In the genomic region with DNA sequence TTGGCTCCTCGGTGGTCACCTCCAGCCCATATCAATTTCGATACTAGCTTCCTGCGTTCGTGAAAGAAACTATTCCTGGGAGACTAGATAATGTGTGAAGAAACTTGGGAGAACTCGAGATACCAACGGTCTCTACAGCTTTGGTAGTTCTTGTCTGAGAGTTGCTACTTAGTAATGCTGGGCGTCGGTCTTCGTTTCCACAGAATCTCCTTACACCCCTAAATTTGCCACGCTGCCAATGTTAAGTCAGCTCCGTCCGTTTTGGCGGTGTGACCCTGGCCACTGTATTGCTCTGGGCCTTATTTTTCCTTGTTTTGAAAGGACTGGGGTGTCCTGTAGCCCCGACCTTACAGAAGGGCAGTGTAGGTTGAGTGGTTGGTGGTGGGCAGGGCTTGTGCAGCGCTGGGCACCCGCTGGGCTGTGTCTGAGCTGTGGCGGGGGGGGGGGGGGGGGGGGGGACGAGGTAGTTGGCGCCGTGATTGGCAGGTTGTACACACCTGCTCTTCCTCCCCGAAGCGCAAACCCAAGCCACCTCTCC, we compare ENCODE assay signal across 9 mouse cellular contexts. TPM values are rescaled to one million over a fixed set of nuclear protein-coding genes. Genes with fewer than 3 reads are reported as not detected.
DNase-seq lines count a peak whose midpoint lies in the region; ATAC-seq and TF ChIP-seq lines count a peak whose summit lies in the region.
"Had no signal": no experiment of that assay in that cellular context is flagged by ENCODE, and none has a peak within 500 bp of the region (broad histone marks: within the 10 kb centered on the region; RNA-seq: fewer than 3 reads in every experiment).

No protein-coding gene starts in this region.

- intact Hi-C loops in heart, postnatal 25 days (cut with DNase I) = no loop called here

- H3K36me3 ChIP-seq in heart, embryonic 11.5 days (ENCODE audit: control insufficient read depth, insufficient read depth, low read length) = no peaks in the 10 kb centered on the region
- H3K36me3 ChIP-seq in forebrain, embryonic 10.5 days (replicated peaks) = no peaks in the 10 kb centered on the region
- H3K36me3 ChIP-seq in intestine, embryonic 15.5 days = no peaks in the 10 kb centered on the region
- H3K36me3 ChIP-seq in midbrain, postnatal 0 days (ENCODE audit: insufficient read depth, low read length) = no peaks in the 10 kb centered on the region

- WGBS in heart, embryonic 11.5 days (ENCODE audit: insufficient replicate concordance) = 5% methylated on average over 21 of the region's 22 CpGs
- under 1% methylated on average over 21 of the region's 22 CpGs for WGBS in forebrain, embryonic 10.5 days
- WGBS in intestine, embryonic 15.5 days = 5% methylated on average over 20 of the region's 22 CpGs
- WGBS in midbrain, postnatal 0 days = 3% methylated on average over 20 of the region's 22 CpGs

- H3K4me2 ChIP-seq in heart, embryonic 11.5 days = peak overlapping the region; percentile 90
- H3K4me2 ChIP-seq in intestine, embryonic 15.5 days (replicated peaks) = peak overlapping the region; percentile 72
- peak overlapping the region; percentile 44 for H3K4me2 ChIP-seq in midbrain, postnatal 0 days (ENCODE audit: low read depth, low read length, poor library complexity, severe bottlenecking)

- ATAC-seq in heart, embryonic 11.5 days (replicated peaks; ENCODE audit: insufficient number of reproducible peaks, low FRiP score, low TSS enrichment) = 0 out of 2 replicates have a peak, but pooled peaks have one; percentile 27
- ATAC-seq in intestine, embryonic 15.5 days = peak; percentile 67
- ATAC-seq in midbrain, postnatal 0 days (ENCODE audit: low FRiP score) = no peak

- H3K4me1 ChIP-seq in heart, embryonic 11.5 days (ENCODE audit: control insufficient read depth, insufficient read depth, low read length) = peaks cover 25% of the 10 kb centered on the region
- H3K4me1 ChIP-seq in forebrain, embryonic 10.5 days = peaks cover 35% of the 10 kb centered on the region
- H3K4me1 ChIP-seq in intestine, embryonic 15.5 days (replicated peaks) = peaks cover 14% of the 10 kb centered on the region; the same call in 1 of the 2 replicates
- peaks cover 3% of the 10 kb centered on the region; the same call in 1 of the 2 replicates for H3K4me1 ChIP-seq in midbrain, postnatal 0 days (ENCODE audit: insufficient read depth, low read length)

- H3K9ac ChIP-seq in heart, embryonic 11.5 days (ENCODE audit: low read depth, low read length) = peak overlapping the region; percentile 81
- no peak overlapping the region for H3K9ac ChIP-seq in intestine, embryonic 15.5 days
- no peak overlapping the region for H3K9ac ChIP-seq in midbrain, postnatal 0 days (replicated peaks; ENCODE audit: low read length, poor library complexity, severe bottlenecking)

- no peak for DNase-seq in heart, postnatal 25 days (ENCODE audit: low spot score)
- peak; percentile 55 for DNase-seq in forebrain, embryonic 10.5 days (ENCODE audit: extremely low spot score, low spot score)
- DNase-seq in midbrain, postnatal 0 days (ENCODE audit: low spot score) = no peak
- DNase-seq in yolk sac, embryonic 10.5 days (ENCODE audit: low spot score) = no peak
- no peak for DNase-seq in MN1 (ENCODE audit: low spot score)
- DNase-seq in adrenal gland, postnatal 25 days = no peak
- DNase-seq: thymus, adult 18-20 months had no signal

- H3K4me3 ChIP-seq in heart, embryonic 11.5 days (ENCODE audit: low read depth, low read length) = peak overlapping the region; percentile 52
- H3K4me3 ChIP-seq in forebrain, embryonic 10.5 days = peak overlapping the region; percentile 59
- peak overlapping the region; percentile 32 for H3K4me3 ChIP-seq in intestine, embryonic 15.5 days (replicated peaks)
- peak overlapping the region; percentile 28; the same call in 1 of the 2 replicates for H3K4me3 ChIP-seq in midbrain, postnatal 0 days (ENCODE audit: low read depth, low read length)

- no peaks in the 10 kb centered on the region for H3K9me3 ChIP-seq in heart, embryonic 11.5 days (replicated peaks; ENCODE audit: control insufficient read depth, low read length)
- no peaks in the 10 kb centered on the region for H3K9me3 ChIP-seq in forebrain, embryonic 10.5 days
- no peaks in the 10 kb centered on the region for H3K9me3 ChIP-seq in intestine, embryonic 15.5 days
- H3K9me3 ChIP-seq in midbrain, postnatal 0 days (ENCODE audit: low read length) = no peaks in the 10 kb centered on the region

- no peaks in the 10 kb centered on the region for H3K27me3 ChIP-seq in heart, embryonic 11.5 days (ENCODE audit: control insufficient read depth, insufficient read depth, low read length)
- peaks cover 75% of the 10 kb centered on the region for H3K27me3 ChIP-seq in forebrain, embryonic 10.5 days (ENCODE audit: poor library complexity, severe bottlenecking)
- H3K27me3 ChIP-seq in intestine, embryonic 15.5 days (replicated peaks) = peaks cover 68% of the 10 kb centered on the region
- peaks cover 62% of the 10 kb centered on the region for H3K27me3 ChIP-seq in midbrain, postnatal 0 days (ENCODE audit: insufficient read depth, low read length)

- peak overlapping the region; percentile 67 for H3K27ac ChIP-seq in heart, embryonic 11.5 days (ENCODE audit: low read depth, low read length)
- H3K27ac ChIP-seq in forebrain, embryonic 10.5 days = no peak overlapping the region
- H3K27ac ChIP-seq in intestine, embryonic 15.5 days = no peak overlapping the region
- H3K27ac ChIP-seq in midbrain, postnatal 0 days (ENCODE audit: low read depth, low read length) = no peak overlapping the region

- no peak for TF ChIP-seq CTCF in midbrain, postnatal 0 days (IDR thresholded peaks at IDR 0.05)

RNA-seq across cellular contexts. Expression of a gene that starts 6.4 kb away (rescaled TPM):
- polyA plus RNA-seq in heart, embryonic 11.5 days (2014; fragmentation: Nextera tagmentation; extraction: Ambion mirVana) = 60.0 and 80.5 TPM in 2 replicates
- 10 to 100 TPM; 88.9 to 92.6 TPM for total RNA-seq in heart, postnatal 25 days (2021)
- 0.25 and 0.34 TPM in 2 replicates for polyA plus RNA-seq in forebrain, embryonic 10.5 days (2016; fragmentation: Nextera tagmentation; extraction: Ambion mirVana)
- polyA plus RNA-seq in intestine, embryonic 15.5 days (2015; fragmentation: Nextera tagmentation; extraction: Ambion mirVana) = 0.35 and 0.45 TPM in 2 replicates
- total RNA-seq in midbrain, postnatal 0 days (2014; rRNA removed) = 0.24 and 0.33 TPM in 2 replicates
- polyA plus RNA-seq in midbrain, postnatal 0 days (2015; fragmentation: Nextera tagmentation; extraction: Ambion mirVana) = 0.01 TPM in 1 of 2 replicates, not detected in the other
- total RNA-seq in adrenal gland, postnatal 25 days (2021) = 24.2 and 25.1 TPM in 2 replicates

Comparison
In these comparisons a context has a peak if more than half of its experiments do, and no peak if none do; other contexts are left out.
1. RNA of a gene that starts 6.4 kb away (polyA plus RNA-seq): 60.0 to 80.5 TPM in heart, embryonic 11.5 days; 0.35 to 0.45 TPM in intestine, embryonic 15.5 days, 0.25 to 0.34 TPM in forebrain, embryonic 10.5 days and 0.01 TPM in midbrain, postnatal 0 days; every median in the first group is over 10 times any median in the second.
2. Peak in every context shown above with its lines, with median percentiles within 50 percentile points of each other: H3K4me2 ChIP-seq and H3K4me3 ChIP-seq.